Mouse (Mus musculus) limb, embryonic 15.5 days (tissue): ENCODE data around the gene Mllt6. TPM values are rescaled to one million over a fixed set of nuclear protein-coding genes. Genes with fewer than 3 reads are reported as not detected.

Source experiments
- ATAC-seq: fragments of 200-750 bp; cut with Nextera tagmentation; 2 replicates; pipeline ENCODE4 v1.8.0; 2017; ENCODE audit warnings: low read depth, moderate TSS enrichment; ENCODE audit not compliant: insufficient number of reproducible peaks, low FRiP score, low TSS enrichment
- H3K27ac ChIP-seq: fragments of 300-500 bp; sonication (generic); 2 replicates; pipeline ENCODE4 v1.5.1; 2015; ENCODE audit warnings: moderate library complexity, mild to moderate bottlenecking, inconsistent platforms
- H3K27me3 ChIP-seq: fragments of 300-500 bp; sonication (generic); 2 replicates; pipeline ENCODE4 v1.6.1; 2015; ENCODE audit warnings: inconsistent platforms
- H3K36me3 ChIP-seq: fragments of 300-500 bp; sonication (generic); 2 replicates; pipeline ENCODE4 v1.6.1; 2015; ENCODE audit warnings: inconsistent platforms
- H3K4me1 ChIP-seq: fragments of 300-500 bp; sonication (generic); 2 replicates; pipeline ENCODE4 v1.6.1; 2015; ENCODE audit warnings: inconsistent platforms
- H3K4me2 ChIP-seq: fragments of 300-500 bp; sonication (generic); 2 replicates; pipeline ENCODE4 v1.6.1; 2015; ENCODE audit warnings: mild to moderate bottlenecking, inconsistent platforms
- H3K4me3 ChIP-seq: fragments of 300-500 bp; sonication (generic); 2 replicates; pipeline ENCODE4 v1.5.1; 2015; ENCODE audit warnings: mild to moderate bottlenecking, inconsistent platforms
- H3K9ac ChIP-seq: fragments of 300-500 bp; sonication (generic); 2 replicates; pipeline ENCODE4 v1.6.1; 2015; ENCODE audit warnings: inconsistent platforms
- H3K9me3 ChIP-seq: fragments of 300-500 bp; sonication (generic); 2 replicates; pipeline ENCODE4 v1.6.1; 2016; ENCODE audit warnings: inconsistent platforms
- WGBS: fragments of 180-500 bp; shearing (Covaris S2); methylation state at CpG from one replicate; pipeline ENCODE4 v1.1.7; 2015; 5-methylcytosine and 5-hydroxymethylcytosine counted together
- polyA plus RNA-seq: library from polyadenylated mRNA; unstranded; fragments of >200 nt; fragmentation: Nextera tagmentation; extraction: Ambion mirVana; gene quantifications from 2 replicates; pipeline ENCODE4 v1.2.1, GENCODE M21; 2015

Gene Mllt6
- polyA plus RNA-seq, 1 experiment from 2014 or later = 2.6 TPM

- Histone ChIP-seq H3K36me3 (peaks cover 65% of the 10 kb centered on the region), H3K4me1 (no peaks in the 10 kb centered on the region), H3K4me2 (no peak overlapping the region), H3K4me3 (no peak overlapping the region), H3K9ac (no peak overlapping the region), H3K27ac (no peak overlapping the region), H3K27me3 (no peaks in the 10 kb centered on the region), H3K9me3 (no peaks in the 10 kb centered on the region)
- WGBS = 91% methylated on average over 8 of the region's 8 CpGs
- no peak for ATAC-seq
Measured at GRCm38 (mm10) chr11:97713896-97714295, 50.7 kb downstream of the Mllt6 start.

DNA sequence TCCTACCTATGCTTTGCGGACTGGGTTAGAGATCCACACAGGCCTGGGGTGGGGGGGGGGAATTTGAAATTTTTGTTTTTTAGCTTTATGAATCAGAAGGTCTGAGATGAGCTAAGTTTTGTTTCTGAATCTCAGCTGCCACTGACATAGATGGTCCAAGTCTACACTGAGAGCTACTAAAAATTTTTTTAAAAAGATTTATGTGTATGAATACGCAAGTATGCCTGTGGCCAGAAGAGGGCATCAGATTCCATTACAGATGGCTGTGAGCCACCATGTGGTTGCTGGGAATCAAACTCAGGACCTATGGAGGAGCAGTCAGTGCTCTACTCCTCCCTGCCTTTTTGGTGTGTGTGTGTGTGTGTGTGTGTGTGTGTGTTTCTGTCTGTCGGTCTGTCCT, 51.1 kb downstream of the Mllt6 start:
- no peak overlapping the region for H3K4me2 ChIP-seq
- no peaks in the 10 kb centered on the region for H3K27me3 ChIP-seq
- H3K4me3 ChIP-seq = no peak overlapping the region
- H3K27ac ChIP-seq = no peak overlapping the region
- H3K9me3 ChIP-seq = no peaks in the 10 kb centered on the region
- 94% methylated on average over 3 of the region's 3 CpGs for WGBS
- no peaks in the 10 kb centered on the region for H3K4me1 ChIP-seq
- no peak overlapping the region for H3K9ac ChIP-seq
- H3K36me3 ChIP-seq = peaks cover 65% of the 10 kb centered on the region
- 0 out of 2 replicates have a peak, but pooled peaks have one; percentile 8 for ATAC-seq

DNA sequence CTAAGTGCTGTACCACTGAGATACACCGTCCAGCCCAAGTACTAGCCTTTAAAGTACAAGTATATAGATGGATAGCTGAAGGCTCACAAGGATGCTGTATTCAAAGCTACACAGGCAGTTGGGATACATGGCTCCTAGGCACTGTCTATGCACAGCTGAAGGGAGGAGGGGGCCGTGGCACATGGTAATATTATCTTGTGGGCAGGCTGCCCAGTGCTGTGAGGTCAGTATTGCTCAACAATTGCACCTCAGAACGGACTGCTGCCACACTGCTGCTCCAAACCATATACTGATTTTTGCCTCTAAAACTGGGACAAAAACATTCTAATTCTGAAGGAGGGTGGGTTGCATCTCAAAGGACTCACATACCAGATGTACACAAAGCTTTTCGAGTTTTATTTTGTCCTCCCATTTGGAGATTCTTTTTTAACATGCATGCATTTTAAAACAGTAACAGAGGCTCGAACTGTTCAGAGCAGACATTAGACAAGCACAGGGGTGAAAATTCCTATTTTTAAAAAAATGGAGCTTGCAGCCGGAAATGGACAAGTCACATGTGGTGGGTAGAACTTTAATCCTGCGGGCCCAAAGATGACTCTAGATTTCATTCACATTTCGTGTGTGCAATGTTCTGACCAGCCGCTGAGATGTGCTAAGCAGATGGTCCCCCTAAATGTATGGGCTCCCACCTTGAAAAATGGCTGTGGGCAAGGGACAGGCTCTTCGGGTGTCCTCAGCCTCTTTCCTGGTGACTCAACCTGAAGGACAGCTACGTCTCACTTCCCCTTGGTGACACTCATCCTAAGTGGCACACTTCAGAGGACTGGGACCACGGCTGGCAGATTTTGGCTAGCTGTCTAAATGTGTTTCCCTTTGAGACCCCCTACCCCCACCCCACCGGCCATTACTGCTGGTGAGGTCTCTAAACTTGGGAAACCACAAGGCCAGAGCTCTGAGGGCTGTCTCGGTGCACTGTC, 51.9 kb downstream of the Mllt6 start:
- no peaks in the 10 kb centered on the region for H3K9me3 ChIP-seq
- no peak overlapping the region for H3K9ac ChIP-seq
- H3K27me3 ChIP-seq = no peaks in the 10 kb centered on the region
- H3K4me1 ChIP-seq = no peaks in the 10 kb centered on the region
- no peak overlapping the region for H3K4me3 ChIP-seq
- ATAC-seq = 0 out of 2 replicates have a peak, but pooled peaks have one; percentile 27
- WGBS = 83% methylated on average over 14 of the region's 14 CpGs
- peaks cover 71% of the 10 kb centered on the region for H3K36me3 ChIP-seq
- peak overlapping the region; percentile 18; the same call in 1 of the 2 replicates for H3K27ac ChIP-seq
- H3K4me2 ChIP-seq = no peak overlapping the region

DNA sequence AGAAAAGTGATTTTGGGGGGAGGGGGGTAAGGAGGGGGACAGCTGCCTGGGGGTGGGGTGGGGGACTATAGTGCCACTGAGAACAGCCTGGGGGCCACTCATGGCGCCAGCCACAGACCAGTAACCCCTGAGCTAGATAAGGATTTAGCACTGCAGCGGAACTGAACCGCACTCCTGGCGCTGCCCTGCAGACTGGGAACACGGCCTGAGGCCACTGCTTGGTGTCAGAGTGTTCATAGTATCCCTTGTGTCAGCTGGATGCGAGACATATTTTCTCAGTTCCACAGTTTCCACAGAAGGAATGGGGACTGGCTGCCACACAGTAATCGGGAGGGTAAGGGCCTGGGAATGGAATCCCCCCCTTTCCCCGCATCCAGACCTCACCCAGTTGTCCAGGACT, 52.8 kb downstream of the Mllt6 start:
- Histone ChIP-seq H3K27ac (peak overlapping the region; percentile 27; the same call in 1 of the 2 replicates), H3K9me3 (no peaks in the 10 kb centered on the region), H3K4me2 (no peak overlapping the region), H3K27me3 (no peaks in the 10 kb centered on the region), H3K4me1 (no peaks in the 10 kb centered on the region), H3K4me3 (no peak overlapping the region), H3K9ac (no peak overlapping the region), H3K36me3 (peaks cover 81% of the 10 kb centered on the region)
- no peak for ATAC-seq
- WGBS = 91% methylated on average over 8 of the region's 8 CpGs

DNA sequence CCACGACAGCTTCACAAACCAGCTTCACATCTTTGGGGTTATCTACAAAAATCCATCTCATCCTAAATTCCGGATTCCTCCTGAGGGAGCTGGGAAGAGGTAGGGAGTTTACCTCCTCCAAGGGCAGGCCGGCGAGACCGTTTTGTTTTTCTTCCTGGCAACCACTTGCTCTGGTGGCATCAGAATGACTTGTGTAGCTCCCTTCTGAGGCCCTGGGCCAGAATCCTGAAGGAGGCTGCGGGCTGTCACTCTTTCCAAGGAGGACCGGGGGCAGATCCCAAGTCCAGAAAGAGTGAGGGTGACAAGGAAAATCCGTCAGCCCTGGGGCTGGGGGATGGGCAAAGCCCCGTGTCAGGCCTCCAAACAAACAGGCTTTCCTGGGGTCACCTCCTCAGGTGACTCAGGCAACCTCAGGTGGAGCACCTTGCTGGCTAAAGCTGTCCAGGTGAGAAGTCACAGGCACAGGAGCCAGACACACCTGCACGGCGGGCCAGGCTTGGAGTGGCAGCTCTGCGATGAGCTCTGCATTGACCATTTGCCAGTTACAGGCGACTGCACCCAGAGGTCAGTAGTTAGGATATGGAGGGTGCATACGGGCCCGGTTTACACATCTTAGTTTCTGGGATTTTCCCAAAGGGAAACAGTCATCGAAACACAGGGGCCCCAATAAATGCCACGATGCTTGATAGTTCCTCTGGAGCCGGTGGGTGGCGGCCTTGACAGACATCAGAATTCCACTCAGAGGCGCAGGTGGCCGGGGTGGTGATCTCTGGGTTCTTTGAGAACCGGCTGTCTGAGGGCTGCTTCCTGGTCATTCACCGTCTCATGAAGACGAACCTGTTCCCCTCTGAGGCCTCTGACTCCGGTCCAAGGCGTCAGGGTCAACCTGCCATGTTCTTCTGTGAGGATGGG, 54.4 kb downstream of the Mllt6 start:
- 85% methylated on average over 26 of the region's 26 CpGs for WGBS

DNA sequence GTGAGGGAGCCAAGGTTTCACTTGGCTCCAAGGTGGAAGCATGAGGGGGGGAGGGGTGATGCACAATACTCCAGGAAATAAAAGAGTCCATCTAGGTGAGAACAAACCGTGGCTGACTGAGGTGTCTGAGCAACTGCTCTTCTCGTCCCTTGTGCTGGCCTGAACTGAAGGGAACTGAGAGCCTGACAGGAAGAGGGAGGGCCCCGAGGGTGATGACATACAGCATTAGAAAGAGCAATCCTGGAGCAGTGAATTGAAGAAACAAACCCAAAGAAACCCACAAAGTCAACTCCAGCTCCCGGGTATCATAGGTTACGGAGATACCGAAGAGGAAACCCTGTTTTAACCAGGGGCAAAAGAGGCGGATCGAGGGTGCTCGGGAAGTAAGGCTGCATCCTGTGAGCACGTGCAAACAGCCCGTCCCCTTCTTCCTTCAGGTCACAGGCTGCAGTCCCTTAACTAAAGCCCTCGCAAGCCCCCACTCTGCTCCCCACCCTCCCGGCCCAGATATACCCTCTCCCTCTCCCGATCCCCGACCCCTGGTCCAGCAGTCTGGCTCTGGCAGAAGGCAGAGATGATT, 55.2 kb downstream of the Mllt6 start:
- peaks cover 80% of the 10 kb centered on the region for H3K36me3 ChIP-seq
- H3K9ac ChIP-seq = no peak overlapping the region
- no peaks in the 10 kb centered on the region for H3K4me1 ChIP-seq
- 80% methylated on average over 15 of the region's 15 CpGs for WGBS
- no peak overlapping the region for H3K4me2 ChIP-seq
- H3K27ac ChIP-seq = no peak overlapping the region
- no peaks in the 10 kb centered on the region for H3K9me3 ChIP-seq
- no peak for ATAC-seq
- no peaks in the 10 kb centered on the region for H3K27me3 ChIP-seq
- no peak overlapping the region for H3K4me3 ChIP-seq

More for the DNA sequence above, 54.4 kb downstream of the Mllt6 start:
- Histone ChIP-seq H3K9ac (no peak overlapping the region), H3K4me1 (no peaks in the 10 kb centered on the region), H3K36me3 (peaks cover 81% of the 10 kb centered on the region), H3K4me3 (no peak overlapping the region), H3K27me3 (no peaks in the 10 kb centered on the region), H3K4me2 (no peak overlapping the region), H3K9me3 (no peaks in the 10 kb centered on the region), H3K27ac (no peak overlapping the region)
- no peak for ATAC-seq

DNA sequence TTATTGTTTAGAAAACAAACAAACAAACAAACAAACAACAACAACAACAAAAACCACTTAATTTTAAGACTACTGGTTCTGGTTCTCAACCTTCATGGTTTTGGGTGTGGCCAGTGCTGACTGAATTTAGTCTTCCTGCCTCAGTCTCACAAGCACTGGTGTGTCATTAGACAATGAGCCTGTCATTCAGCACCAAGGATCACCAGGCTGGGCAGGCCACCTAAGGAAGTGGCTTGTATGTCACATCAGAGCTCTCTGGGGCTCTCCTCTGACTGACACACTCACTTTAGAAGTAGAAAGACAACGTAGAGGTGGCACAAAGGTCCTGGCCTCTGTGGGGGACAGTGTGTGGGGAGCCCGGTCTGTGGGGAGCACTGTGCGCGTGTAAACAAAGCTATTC, 55.8 kb downstream of the Mllt6 start:
- 87% methylated on average over 4 of the region's 4 CpGs for WGBS
- Histone ChIP-seq H3K4me3 (no peak overlapping the region), H3K9me3 (no peaks in the 10 kb centered on the region), H3K9ac (no peak overlapping the region), H3K4me2 (no peak overlapping the region), H3K27me3 (no peaks in the 10 kb centered on the region), H3K36me3 (peaks cover 80% of the 10 kb centered on the region), H3K27ac (no peak overlapping the region), H3K4me1 (no peaks in the 10 kb centered on the region)
- no peak for ATAC-seq

DNA sequence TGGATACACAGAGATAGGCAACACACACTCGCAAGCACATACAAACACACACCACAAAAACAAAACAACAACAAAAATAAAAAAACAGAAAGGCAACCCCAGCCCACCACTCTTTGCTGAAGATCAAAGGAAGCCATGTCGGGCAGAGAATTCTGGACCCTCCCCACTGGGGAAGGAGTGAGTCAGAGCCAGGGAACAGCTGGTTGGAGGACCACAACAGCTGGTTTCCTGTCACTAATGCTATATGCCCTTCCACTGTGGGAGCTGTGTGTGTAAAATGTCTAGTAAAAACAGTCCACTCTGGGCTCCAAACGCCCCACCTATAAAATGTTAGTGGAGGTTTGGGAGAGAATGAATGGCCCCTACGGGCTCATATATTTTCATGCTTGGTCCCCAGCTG, 58.1 kb downstream of the Mllt6 start:
- Histone ChIP-seq H3K36me3 (peaks cover 92% of the 10 kb centered on the region), H3K4me3 (no peak overlapping the region), H3K27ac (no peak overlapping the region), H3K9ac (no peak overlapping the region), H3K4me1 (no peaks in the 10 kb centered on the region), H3K4me2 (no peak overlapping the region), H3K27me3 (no peaks in the 10 kb centered on the region), H3K9me3 (no peaks in the 10 kb centered on the region)
- WGBS = 70% methylated on average over 4 of the region's 4 CpGs
- ATAC-seq = no peak

DNA sequence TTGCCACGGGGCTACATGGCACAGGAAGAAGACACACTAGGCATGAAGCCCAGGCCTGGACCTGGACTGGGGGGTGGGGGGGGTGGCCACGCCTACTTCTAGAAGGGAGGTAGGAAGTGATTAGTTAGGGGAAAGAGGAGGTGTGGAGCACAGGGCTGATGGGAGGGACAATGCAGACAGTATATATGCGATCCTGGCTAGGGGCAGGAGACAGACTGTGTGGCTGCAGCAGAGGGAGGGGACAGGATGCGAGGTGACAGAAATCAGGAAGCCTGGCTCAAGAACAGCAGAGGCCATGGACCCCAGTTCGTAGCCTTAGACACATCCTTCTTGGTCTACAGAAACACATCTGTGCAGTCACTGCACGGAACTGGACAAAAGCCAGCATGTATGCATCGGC, 60.5 kb downstream of the Mllt6 start:
- no peak overlapping the region for H3K27ac ChIP-seq
- no peak overlapping the region for H3K9ac ChIP-seq
- no peaks in the 10 kb centered on the region for H3K4me1 ChIP-seq
- 84% methylated on average over 7 of the region's 7 CpGs for WGBS
- no peaks in the 10 kb centered on the region for H3K9me3 ChIP-seq
- H3K4me2 ChIP-seq = no peak overlapping the region
- H3K4me3 ChIP-seq = no peak overlapping the region
- 0 out of 2 replicates have a peak, but pooled peaks have one; percentile 37 for ATAC-seq
- no peaks in the 10 kb centered on the region for H3K27me3 ChIP-seq
- H3K36me3 ChIP-seq = peaks cover 97% of the 10 kb centered on the region

- H3K4me2 ChIP-seq = no peak overlapping the region
- peaks cover 92% of the 10 kb centered on the region for H3K36me3 ChIP-seq
- H3K4me1 ChIP-seq = no peaks in the 10 kb centered on the region
- no peak overlapping the region for H3K4me3 ChIP-seq
- no peak for ATAC-seq
- H3K9ac ChIP-seq = no peak overlapping the region
- 47% methylated on average over 7 of the region's 7 CpGs for WGBS
- no peak overlapping the region for H3K27ac ChIP-seq
- no peaks in the 10 kb centered on the region for H3K9me3 ChIP-seq
- H3K27me3 ChIP-seq = no peaks in the 10 kb centered on the region
Measured at GRCm38 (mm10) chr11:97728311-97728710, 65.1 kb downstream of the Mllt6 start.

GRCm38 (mm10) chr11:97728730-97729129, 65.5 kb downstream of the Mllt6 start:
- ATAC-seq = no peak
- Histone ChIP-seq H3K4me1 (peaks cover 3% of the 10 kb centered on the region; the same call in 1 of the 2 replicates), H3K9me3 (no peaks in the 10 kb centered on the region), H3K36me3 (peaks cover 87% of the 10 kb centered on the region), H3K27me3 (no peaks in the 10 kb centered on the region), H3K4me3 (no peak overlapping the region), H3K27ac (no peak overlapping the region), H3K9ac (no peak overlapping the region), H3K4me2 (no peak overlapping the region)
- 63% methylated on average over 7 of the region's 7 CpGs for WGBS
